Mouse (Mus musculus) stomach, postnatal 0 days (tissue): ENCODE measurements at regions not wholly inside any gene's neighbourhood (a gene's known extent, or its start where the extent isn't known, plus 50 kb on each side); places are given as distances from the start of the nearest gene placed in this dataset.

Experiments used
- ATAC-seq: fragments of 200-750 bp; cut with Nextera tagmentation; 2 replicates; pipeline ENCODE4 v1.8.0; 2017; ENCODE audit not compliant: low FRiP score, low TSS enrichment
- DNase-seq: peaks from one replicate; pipeline ENCODE4 v3.0.0-alpha.2; 2016; ENCODE audit warnings: low spot score
- H3K27ac ChIP-seq: fragments of 300-500 bp; sonication (generic); replicated peaks from 2 replicates; pipeline ENCODE4 v1.5.1; 2014; ENCODE audit warnings: mild to moderate bottlenecking, control low read depth
- H3K27me3 ChIP-seq: fragments of 300-500 bp; sonication (generic); 2 replicates; pipeline ENCODE4 v1.6.1; 2014; ENCODE audit warnings: low read length; ENCODE audit not compliant: control insufficient read depth, insufficient read depth
- H3K36me3 ChIP-seq: fragments of 300-500 bp; sonication (generic); 2 replicates; pipeline ENCODE4 v1.6.1; 2014; ENCODE audit warnings: low read length, mixed read lengths; ENCODE audit not compliant: control insufficient read depth, insufficient read depth
- H3K4me1 ChIP-seq: fragments of 300-500 bp; sonication (generic); replicated peaks from 2 replicates; pipeline ENCODE4 v1.6.1; 2014; ENCODE audit warnings: antibody characterized with exemption; ENCODE audit not compliant: control insufficient read depth, insufficient read depth
- H3K4me2 ChIP-seq: fragments of 300-500 bp; sonication (generic); replicated peaks from 2 replicates; pipeline ENCODE4 v1.6.1; 2014; ENCODE audit warnings: low read depth, mild to moderate bottlenecking, control low read depth, moderate library complexity
- H3K4me3 ChIP-seq: fragments of 300-500 bp; sonication (generic); 2 replicates; pipeline ENCODE4 v1.5.1; 2014; ENCODE audit warnings: low read depth, low read length, control low read depth
- H3K9ac ChIP-seq: fragments of 300-500 bp; sonication (generic); 2 replicates; pipeline ENCODE4 v1.6.1; 2014; ENCODE audit warnings: mild to moderate bottlenecking, low read length, control low read depth, mixed read lengths
- H3K9me3 ChIP-seq: fragments of 300-500 bp; sonication (generic); 2 replicates; pipeline ENCODE4 v1.6.1; 2016; ENCODE audit warnings: low read length; ENCODE audit not compliant: control insufficient read depth
- CTCF ChIP-seq: IDR thresholded peaks from 2 replicates; pipeline ENCODE4 v1.5.1; 2016; ENCODE audit warnings: antibody characterized with exemption, low read depth, mild to moderate bottlenecking, moderate library complexity
- EP300 ChIP-seq: optimal IDR thresholded peaks from 2 replicates; pipeline ENCODE3; 2016; ENCODE audit warnings: antibody characterized with exemption
- WGBS: fragments of 180-500 bp; shearing (Covaris S2); extraction: QIAGEN DNeasy Blood & Tissue Kit; methylation state at CpG from one replicate; pipeline ENCODE4 v1.1.7; 2014; 5-methylcytosine and 5-hydroxymethylcytosine counted together

GRCm38 (mm10) chr16:57857071-57857470 lies 102.5 kb upstream of the Col8a1 start:
- no peak overlapping the region for H3K4me2 ChIP-seq
- 12% methylated on average over 1 of the region's 1 CpGs for WGBS
- DNase-seq = no peak
- TF ChIP-seq EP300 (no peak), CTCF (no peak)
- no peaks in the 10 kb centered on the region for H3K36me3 ChIP-seq
- H3K4me1 ChIP-seq = no peaks in the 10 kb centered on the region; the same call in 1 of the 2 replicates
- no peaks in the 10 kb centered on the region for H3K9me3 ChIP-seq
- no peaks in the 10 kb centered on the region for H3K27me3 ChIP-seq
- H3K4me3 ChIP-seq = no peak overlapping the region
- H3K9ac ChIP-seq = no peak overlapping the region
- ATAC-seq = no peak
- no peak overlapping the region for H3K27ac ChIP-seq

- Histone ChIP-seq H3K4me1 (no peaks in the 10 kb centered on the region; the same call in 1 of the 2 replicates), H3K9ac (no peak overlapping the region), H3K4me3 (no peak overlapping the region), H3K27ac (no peak overlapping the region), H3K27me3 (no peaks in the 10 kb centered on the region), H3K9me3 (no peaks in the 10 kb centered on the region), H3K36me3 (no peaks in the 10 kb centered on the region), H3K4me2 (no peak overlapping the region)
- ATAC-seq (no peak), DNase-seq (no peak)
- WGBS = 19% methylated on average over 2 of the region's 2 CpGs
- TF ChIP-seq EP300 (no peak), CTCF (no peak)
These were observed 103.7 kb upstream of the Col8a1 start for GRCm38 (mm10) chr16:57858151-57858764.

GRCm38 (mm10) chr16:57858765-57859201 lies 104.2 kb upstream of the Col8a1 start:
- ATAC-seq = 0 out of 2 replicates have a peak, but pooled peaks have one; percentile 32
- no peak for TF ChIP-seq CTCF
- no peak for TF ChIP-seq EP300
- no peak overlapping the region for H3K4me3 ChIP-seq
- no peaks in the 10 kb centered on the region for H3K36me3 ChIP-seq
- no peaks in the 10 kb centered on the region for H3K27me3 ChIP-seq
- DNase-seq = no peak
- no peaks in the 10 kb centered on the region; the same call in 1 of the 2 replicates for H3K4me1 ChIP-seq
- no peaks in the 10 kb centered on the region for H3K9me3 ChIP-seq
- H3K27ac ChIP-seq = no peak overlapping the region
- no peak overlapping the region for H3K4me2 ChIP-seq
- WGBS = 21% methylated on average over 7 of the region's 7 CpGs
- no peak overlapping the region for H3K9ac ChIP-seq

GRCm38 (mm10) chr16:57863206-57863860 lies 108.8 kb upstream of the Col8a1 start:
- DNase-seq (no peak), ATAC-seq (no peak)
- H3K9me3 ChIP-seq = no peaks in the 10 kb centered on the region
- no peak overlapping the region for H3K27ac ChIP-seq
- TF ChIP-seq CTCF (no peak), EP300 (no peak)
- 76% methylated on average over 9 of the region's 9 CpGs for WGBS
- H3K27me3 ChIP-seq = no peaks in the 10 kb centered on the region
- H3K4me2 ChIP-seq = no peak overlapping the region
- H3K4me1 ChIP-seq = no peaks in the 10 kb centered on the region; the same call in 1 of the 2 replicates
- H3K9ac ChIP-seq = no peak overlapping the region
- no peaks in the 10 kb centered on the region for H3K36me3 ChIP-seq
- no peak overlapping the region for H3K4me3 ChIP-seq

GRCm38 (mm10) chr16:57876857-57877256 lies 122.3 kb upstream of the Col8a1 start:
- no peak for TF ChIP-seq CTCF
- TF ChIP-seq EP300 = no peak
- H3K36me3 ChIP-seq = no peaks in the 10 kb centered on the region
- H3K9ac ChIP-seq = no peak overlapping the region
- H3K27ac ChIP-seq = no peak overlapping the region
- H3K4me2 ChIP-seq = no peak overlapping the region
- WGBS = 93% methylated on average over 4 of the region's 4 CpGs
- DNase-seq (no peak), ATAC-seq (no peak)
- H3K9me3 ChIP-seq = no peaks in the 10 kb centered on the region
- no peaks in the 10 kb centered on the region for H3K4me1 ChIP-seq
- no peaks in the 10 kb centered on the region for H3K27me3 ChIP-seq
- no peak overlapping the region for H3K4me3 ChIP-seq

- ATAC-seq (no peak), DNase-seq (no peak)
These were observed 127.1 kb upstream of the Col8a1 start for GRCm38 (mm10) chr16:57881575-57882094.

More at GRCm38 (mm10) chr16:57881575-57882094, 127.1 kb upstream of the Col8a1 start:
- WGBS = 56% methylated on average over 8 of the region's 8 CpGs
- H3K36me3 ChIP-seq = no peaks in the 10 kb centered on the region
- H3K9me3 ChIP-seq = no peaks in the 10 kb centered on the region
- TF ChIP-seq CTCF (no peak), EP300 (no peak)
- no peak overlapping the region for H3K4me2 ChIP-seq
- no peak overlapping the region for H3K27ac ChIP-seq
- no peak overlapping the region for H3K4me3 ChIP-seq
- H3K4me1 ChIP-seq = no peaks in the 10 kb centered on the region
- no peaks in the 10 kb centered on the region for H3K27me3 ChIP-seq
- H3K9ac ChIP-seq = no peak overlapping the region
